Mouse (Mus musculus) c-Kit-positive CD71-positive TER-119-positive erythroid progenitor cells, embryonic 14.5 days (primary cell): Measurements from ENCODE around the gene Ppp2r2d.

ENCODE experiments used
- DNase-seq: peaks from one replicate; pipeline ENCODE4 v3.0.0-alpha.2; 2013; ENCODE audit warnings: low spot score

Gene Ppp2r2d

DNA sequence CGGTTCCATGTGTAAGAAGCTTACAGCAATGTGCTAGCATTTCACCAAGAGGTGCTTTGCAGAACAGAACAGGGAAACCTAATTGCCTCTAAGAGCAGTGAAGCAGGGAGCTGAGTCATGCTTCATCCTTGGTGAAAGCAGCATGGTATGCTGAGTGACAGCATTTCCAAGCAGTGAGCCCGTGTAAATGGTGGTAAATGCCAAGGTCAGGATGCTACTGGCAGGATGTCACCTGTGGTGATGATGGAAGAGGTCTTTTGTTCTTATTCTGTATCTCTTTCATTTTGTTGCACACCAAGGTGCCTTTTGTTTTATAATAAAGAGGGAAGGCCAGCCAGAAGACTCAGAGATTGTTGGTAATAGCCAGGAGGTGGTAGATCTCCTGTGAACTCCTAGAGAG, 10.8 kb downstream of the Ppp2r2d start:
- DNase-seq, result no peak

- no peak for DNase-seq
Observed at GRCm38 (mm10) chr7:138863950-138864572, 18.2 kb downstream of the Ppp2r2d start.

DNA sequence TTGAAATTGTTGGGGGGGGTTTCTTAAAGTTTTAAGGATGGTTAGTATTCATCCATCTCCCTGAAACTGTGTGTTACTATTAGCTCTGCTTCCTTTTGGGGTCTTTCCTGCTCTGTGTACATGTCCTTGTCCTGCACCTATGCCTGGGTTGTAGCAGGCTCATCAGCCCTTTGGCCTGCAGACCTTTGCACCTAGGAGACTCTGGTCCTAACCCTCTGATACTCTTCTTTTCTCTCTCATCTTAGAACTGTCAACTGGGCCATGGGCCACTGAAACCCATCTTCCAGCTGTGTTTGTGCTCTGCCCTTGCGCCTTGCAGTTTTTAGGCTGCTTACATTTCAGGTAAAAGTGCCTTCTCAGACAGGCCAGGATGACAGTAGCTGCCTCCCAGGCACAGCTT, 18.9 kb downstream of the Ppp2r2d start:
- DNase-seq, result no peak

DNA sequence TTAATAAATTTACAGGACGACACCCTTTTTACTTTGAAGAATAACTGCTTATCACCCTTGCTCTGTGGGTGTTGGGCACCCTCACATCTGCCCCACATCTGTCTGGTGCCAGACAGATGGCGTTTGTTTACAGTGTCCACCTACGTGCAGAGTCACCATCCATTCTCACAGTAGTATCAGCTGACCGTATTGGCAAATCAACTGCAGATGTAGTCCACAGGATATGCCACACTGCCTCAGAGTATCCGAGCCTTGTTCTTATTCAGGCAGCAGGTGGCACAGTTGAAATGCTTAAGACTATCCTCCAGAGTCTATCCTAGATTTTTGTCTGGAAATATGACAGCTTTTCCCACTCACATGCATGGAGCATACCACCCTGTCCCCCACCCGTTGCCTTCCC, 21.4 kb downstream of the Ppp2r2d start:
- DNase-seq, result no peak

DNA sequence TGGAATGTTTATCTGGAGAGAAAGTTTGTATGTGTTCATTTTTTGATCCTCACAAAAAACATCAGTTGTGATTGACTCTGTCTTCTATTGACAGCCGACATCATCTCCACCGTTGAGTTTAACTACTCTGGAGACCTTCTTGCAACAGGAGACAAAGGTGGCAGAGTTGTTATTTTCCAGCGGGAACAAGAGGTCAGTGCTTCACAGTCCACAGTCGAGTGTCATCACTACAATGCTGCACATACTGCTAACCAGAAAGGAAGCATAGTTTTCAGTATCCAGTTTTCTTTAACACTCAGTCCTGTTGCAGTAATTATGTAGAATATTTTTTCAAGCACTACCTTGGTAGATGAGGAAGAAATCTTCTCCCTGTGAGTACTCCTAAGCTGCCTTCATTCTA, 22.4 kb downstream of the Ppp2r2d start:
- no peak for DNase-seq

- DNase-seq, result no peak
Observed at GRCm38 (mm10) chr7:138872956-138873355, 27.1 kb downstream of the Ppp2r2d start.

DNA sequence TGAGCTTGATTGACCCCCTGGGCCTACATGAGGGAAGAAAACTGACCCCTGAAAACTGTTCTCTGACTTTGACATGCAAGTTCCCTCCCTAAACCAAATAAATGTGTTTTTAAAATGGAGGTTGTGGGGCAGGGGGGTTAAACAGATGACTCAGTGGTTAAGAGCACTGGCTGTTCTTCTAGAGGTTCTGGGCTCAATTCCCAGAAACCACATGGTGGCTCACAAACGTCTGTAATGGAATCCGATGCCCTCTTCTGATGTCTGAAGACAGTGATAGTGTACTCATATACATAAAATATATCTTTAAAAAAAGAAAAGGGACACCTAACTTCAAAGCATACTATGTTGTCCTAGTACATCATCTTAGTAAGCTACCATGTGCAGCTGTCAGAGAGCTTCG, 29.2 kb downstream of the Ppp2r2d start:
- no peak for DNase-seq

- no peak for DNase-seq
Observed at GRCm38 (mm10) chr7:138883724-138884123, 37.8 kb downstream of the Ppp2r2d start.

DNA sequence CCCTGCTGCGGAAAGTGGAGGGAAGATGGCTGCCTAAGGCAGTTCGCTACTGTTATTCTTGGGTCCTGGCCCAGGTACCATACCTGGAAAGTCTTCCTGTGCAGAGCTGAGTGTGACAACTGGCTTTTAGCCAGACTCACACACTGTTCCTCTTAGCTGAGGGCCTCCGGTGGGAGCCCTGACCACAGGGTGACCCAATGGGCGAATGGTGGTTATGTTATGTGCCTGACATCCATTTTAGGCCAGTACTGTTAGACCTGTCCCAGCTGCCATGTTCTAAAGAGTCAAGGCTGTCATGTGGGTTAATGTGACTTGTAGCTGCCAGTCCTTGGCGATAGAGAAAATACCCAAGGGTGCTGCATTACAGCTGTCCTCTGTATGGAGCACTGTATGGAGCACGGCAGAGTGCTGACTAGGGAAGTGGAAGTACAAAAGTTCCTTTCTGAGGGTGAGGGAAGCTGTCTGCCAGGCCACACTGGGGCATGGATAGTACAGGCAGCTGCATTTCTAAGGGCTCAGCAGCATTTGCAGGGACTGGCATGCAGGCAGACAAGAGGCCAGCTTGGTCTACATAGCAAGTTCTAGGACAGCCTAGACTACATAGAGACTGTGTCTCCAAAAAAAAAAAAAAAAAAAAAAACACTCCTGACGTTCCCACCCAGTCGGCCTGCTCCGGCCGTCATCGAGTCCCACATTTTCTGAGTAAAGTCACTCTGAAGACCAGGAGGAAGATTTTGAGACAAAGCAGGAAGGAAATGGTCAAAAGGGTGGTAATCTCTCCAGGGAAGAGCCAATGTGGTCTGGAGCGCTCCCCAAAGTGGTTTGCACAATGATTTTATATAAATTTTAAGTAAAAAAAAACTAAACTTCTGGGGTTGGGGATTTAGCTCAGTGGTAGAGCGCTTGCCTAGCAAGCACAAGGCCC, 39.7 kb downstream of the Ppp2r2d start:
- DNase-seq, result no peak

GRCm38 (mm10) chr7:138898122-138898521, 52.2 kb downstream of the Ppp2r2d start:
- no peak for DNase-seq

- DNase-seq, result no peak
Observed at GRCm38 (mm10) chr7:138898743-138899142, 52.9 kb downstream of the Ppp2r2d start.

DNA sequence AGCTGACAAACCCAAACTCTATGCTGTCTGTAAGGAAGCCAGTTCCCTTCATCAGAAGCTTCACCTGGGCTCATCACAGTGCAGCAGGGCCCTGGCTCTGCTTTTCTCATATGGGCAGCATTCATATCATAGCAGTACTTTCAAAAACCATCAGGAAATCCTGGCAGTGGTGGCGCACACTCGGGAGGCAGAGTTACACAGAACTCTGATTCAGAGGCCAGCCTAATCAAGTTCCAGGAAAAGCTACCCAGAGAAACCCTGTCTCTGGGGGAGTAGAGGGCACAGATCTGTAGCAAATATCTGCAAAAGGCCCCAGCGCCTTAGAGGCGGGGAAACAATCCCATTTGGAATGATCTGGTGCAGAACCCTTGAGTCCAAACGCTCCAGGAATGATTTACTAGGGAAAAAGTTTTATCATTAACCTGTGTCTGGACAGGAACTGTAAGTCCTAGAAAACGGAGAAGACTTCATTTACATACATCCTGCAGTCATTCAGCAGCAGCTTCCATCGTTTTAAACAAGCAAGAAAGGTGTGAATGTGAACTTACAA, 58.1 kb downstream of the Ppp2r2d start:
- DNase-seq, result no peak

DNA sequence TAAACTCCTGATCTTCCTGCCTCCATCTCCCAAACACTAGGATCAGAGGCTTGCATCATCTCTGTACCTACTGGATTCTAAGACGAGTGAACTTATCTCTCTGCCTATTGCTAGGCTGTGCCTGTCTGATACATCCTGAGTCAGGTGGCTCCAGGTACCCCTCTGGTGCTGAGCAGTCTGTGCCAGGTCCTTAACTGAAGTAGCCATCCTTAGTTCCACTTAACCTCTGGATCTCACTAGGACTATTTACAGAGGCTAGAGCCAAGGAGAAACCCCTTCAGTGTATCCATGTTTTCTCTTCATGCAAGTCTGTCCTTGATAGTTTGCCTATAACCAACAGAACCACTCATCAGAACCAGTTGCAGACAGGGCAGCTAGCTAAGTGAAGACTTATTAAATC, 60.6 kb downstream of the Ppp2r2d start:
- DNase-seq, result no peak

DNA sequence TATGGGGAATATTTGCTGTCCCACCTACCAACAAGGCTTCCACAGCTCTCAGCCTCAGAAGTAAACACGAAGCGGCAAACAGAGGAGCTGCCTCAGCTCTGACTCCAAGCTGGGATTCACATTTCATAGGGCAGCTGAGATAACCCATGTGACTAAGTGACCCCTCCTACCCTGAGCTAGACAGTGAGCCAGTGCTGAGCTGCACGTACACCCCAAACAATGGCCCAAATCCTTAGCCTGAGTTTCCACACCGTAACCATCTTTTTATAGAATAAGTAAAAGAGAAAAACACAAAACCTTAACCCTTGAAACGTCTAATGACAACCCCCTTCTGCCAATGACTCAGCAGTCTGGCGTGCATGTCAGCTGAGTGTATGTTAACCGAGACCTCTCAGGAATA, 61.2 kb downstream of the Ppp2r2d start:
- peak; percentile 33 for DNase-seq

DNA sequence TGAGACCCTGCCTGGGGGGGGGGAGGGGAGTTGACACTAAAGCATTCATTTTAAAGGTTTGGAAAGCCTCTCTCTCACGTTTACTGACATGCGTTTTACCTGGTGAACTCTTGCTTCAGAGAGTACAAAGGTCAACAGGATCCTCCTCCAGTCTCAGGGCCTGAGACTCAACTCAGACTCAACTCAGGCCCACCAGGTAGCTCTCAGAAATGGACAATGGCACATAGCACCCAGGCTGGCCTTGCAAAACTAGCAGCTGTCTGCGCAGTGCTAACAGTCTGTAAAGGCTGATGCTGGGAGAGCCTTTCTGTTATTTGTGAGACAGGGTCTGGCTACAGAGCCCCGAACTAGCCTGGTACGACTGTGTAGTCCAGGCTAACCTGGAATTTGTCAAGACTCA, 62.1 kb downstream of the Ppp2r2d start:
- DNase-seq, result no peak

GRCm38 (mm10) chr7:138908768-138909276, 62.9 kb downstream of the Ppp2r2d start:
- DNase-seq, result no peak

DNA sequence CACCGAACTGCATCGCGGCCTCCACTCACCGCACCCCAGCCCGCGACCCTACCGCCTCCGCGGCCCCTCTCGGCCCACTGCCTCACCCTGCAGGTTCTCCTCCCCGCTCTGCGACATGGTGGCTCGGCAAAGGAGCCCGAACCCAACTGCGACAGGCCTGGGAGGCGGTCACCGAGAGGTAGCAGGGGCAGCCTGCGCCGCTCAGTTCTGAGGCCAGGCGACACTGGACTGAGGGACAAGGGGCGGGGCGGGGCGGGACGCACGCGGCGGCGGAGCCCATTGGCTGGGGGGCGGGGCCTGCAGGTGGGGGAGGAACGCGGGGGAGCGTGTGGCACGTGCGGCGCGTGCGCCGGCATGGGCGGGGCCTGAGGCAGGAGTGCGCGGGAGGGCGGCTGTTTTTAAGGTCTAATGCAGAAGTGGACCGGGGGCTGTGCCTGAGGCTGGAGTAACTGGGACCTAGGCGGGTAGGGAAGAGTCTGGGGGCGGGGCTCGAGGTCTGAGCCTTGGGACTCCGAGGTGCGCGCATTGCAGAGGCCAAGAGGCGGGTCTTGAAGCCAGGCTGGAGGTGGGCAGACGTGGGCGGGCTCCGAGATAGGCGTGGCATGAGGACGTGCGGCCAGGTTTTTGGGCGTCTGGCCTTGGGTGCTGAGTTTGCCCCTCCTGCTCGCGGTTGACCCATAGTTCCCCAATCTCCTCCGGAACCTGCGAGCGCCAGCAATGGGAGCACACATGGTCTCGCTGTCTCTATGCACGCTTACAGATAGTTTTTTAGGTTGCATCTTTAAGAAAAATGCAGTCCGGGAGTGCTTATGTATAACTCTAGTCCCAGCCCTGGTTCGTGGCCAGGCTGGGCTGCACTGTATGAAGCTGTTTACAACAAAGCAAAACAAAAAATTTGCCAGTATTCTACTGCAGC, 63.7 kb downstream of the Ppp2r2d start, which contains the start of gene Bnip3:
TSS of gene Bnip3 (minus strand) at position 243 of the 916 bp plus-strand sequence.
- DNase-seq, result peak; percentile 86

GRCm38 (mm10) chr7:138910193-138910562, 64.3 kb downstream of the Ppp2r2d start:
- no peak for DNase-seq

DNA sequence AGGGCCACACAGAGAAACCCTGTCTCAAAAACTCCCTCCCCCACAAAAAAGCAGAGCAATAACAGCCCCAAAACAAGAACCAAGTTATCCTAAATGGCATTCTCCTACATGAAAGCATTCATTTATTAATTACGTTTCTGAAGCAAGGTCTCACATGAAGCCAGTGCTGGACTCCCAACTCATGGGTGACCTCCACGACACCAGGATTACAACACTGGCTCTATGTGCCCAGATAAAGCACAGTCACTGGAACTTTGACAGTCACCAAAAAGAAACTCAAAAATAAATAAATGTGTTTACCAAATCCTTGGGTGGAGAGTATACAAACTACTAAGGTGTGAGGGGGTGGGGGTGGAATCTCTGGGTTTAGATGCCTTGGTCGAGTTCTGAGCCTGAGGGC, 67.7 kb downstream of the Ppp2r2d start:
- DNase-seq, result no peak

DNA sequence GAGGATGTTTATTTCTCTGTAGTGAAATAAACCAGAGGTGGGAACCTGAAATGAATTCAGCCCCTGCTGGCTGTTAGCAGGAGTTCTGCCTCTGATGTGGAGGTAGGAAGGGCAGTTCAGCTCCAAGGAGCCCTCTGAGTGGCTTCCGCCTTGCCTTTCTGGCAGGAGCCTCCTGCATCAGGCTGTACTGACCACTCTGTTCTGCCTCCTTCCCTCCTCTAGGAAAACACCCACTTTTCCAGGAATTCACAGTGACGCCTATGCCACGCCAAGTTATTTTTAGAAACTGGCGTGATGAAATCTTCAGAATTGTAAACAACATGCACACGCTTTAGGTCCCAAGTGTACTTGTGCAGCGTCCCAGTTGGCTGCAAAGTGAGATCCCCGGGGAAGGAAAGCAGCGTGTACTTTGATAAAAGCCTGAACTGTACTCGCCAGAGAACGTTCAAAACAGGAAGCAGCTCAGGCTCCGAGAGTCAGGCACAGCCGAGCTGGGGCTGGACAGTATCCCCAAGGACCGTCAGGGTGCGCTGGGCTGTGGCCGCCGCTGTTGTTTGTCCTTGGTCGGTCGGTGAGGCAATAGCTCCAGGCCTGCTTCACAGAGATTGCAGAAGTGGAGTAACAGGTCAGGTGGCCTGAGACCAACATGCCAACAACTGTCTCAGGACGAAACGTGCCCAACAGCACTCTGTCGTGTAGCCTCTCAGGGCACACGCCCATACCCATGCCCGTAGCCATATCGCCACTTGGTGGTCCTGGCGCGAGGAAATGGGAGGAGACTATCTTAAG, 73.5 kb downstream of the Ppp2r2d start:
- peak; percentile 27 for DNase-seq

- DNase-seq, result no peak
Observed at GRCm38 (mm10) chr7:138921611-138922010, 75.7 kb downstream of the Ppp2r2d start.
